Mouse (Mus musculus): ENCODE measurements around the gene Fam163a. TPM values are rescaled to one million over a fixed set of nuclear protein-coding genes. Genes with fewer than 3 reads are reported as not detected.
"Not testable (repeated sequence)": the region's sequence is repeated elsewhere in the genome, so short reads cannot be mapped to it uniquely, and the experiment has no call there.

Fam163a gene
- polyA plus RNA-seq, 1 experiment from 2014 or later, result 5.4 TPM

DNA sequence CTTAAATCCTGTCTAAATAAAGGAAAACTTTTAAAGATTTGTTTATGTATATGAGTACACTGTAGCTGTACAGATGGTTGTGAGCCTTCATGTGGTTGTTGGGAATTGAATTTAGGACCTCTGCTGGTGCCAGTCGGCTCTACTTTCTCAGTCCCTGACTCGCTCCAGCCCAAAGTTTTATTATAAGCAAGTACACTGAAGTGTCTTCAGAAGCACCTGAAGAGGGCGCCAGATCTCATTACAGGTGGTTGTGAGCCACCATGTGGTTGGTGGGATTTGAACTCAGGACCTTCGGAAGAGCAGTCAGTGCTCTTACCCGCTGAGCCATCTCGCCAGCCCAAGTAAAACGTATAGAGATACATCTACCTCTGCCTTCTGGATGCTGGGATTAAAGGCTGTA, 164.8 kb downstream of the Fam163a start:
- H3K4me1 ChIP-seq (replicated peaks; ENCODE audit: control insufficient read depth, insufficient read depth, low read length); H3K9me3 ChIP-seq (ENCODE audit: control insufficient read depth, low read length); H3K4me2 ChIP-seq (replicated peaks; ENCODE audit: low read depth, low read length); H3K4me3 ChIP-seq (ENCODE audit: low read depth, low read length); ATAC-seq (ENCODE audit: low FRiP score); H3K27ac ChIP-seq (ENCODE audit: low read depth, low read length); H3K27me3 ChIP-seq (ENCODE audit: control insufficient read depth, insufficient read depth, low read length); H3K36me3 ChIP-seq (ENCODE audit: control insufficient read depth, insufficient read depth, low read length); H3K9ac ChIP-seq (ENCODE audit: low read depth, low read length): not testable (repeated sequence)
- 69% methylated on average over 7 of the region's 7 CpGs for WGBS
- peak; percentile 17 for DNase-seq (ENCODE audit: low spot score)

DNA sequence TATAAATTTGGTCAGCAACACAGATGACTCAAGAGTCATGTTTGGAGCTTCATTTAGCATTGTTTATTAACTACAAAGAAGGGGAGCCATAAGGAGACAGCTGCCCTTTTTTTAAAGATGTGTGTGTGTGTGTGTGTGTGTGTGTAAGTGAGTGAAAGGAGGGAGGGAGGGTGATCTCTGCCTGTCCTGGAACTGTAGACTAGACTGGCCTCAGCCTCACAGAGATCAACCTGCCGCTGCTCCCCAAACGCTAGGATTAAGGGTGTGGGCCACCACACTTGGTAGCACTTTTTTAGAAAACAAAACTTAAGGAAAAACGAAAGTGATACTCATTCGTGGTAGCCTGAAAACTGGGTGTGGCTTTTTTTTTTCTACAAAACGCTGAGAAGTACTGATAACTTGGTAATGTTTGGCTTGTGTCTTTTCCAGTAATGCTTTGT, 167.7 kb downstream of the Fam163a start:
- Histone ChIP-seq H3K9me3 (ENCODE audit: control insufficient read depth, low read length) (no peaks in the 10 kb centered on the region), H3K9ac (ENCODE audit: low read depth, low read length) (no peak overlapping the region), H3K4me1 (replicated peaks; ENCODE audit: control insufficient read depth, insufficient read depth, low read length) (0 out of 2 replicates have a peak, but pooled peaks cover 2% of the 10 kb centered on the region), H3K36me3 (ENCODE audit: control insufficient read depth, insufficient read depth, low read length) (peaks cover 2% of the 10 kb centered on the region; the same call in 1 of the 2 replicates), H3K27me3 (ENCODE audit: control insufficient read depth, insufficient read depth, low read length) (no peaks in the 10 kb centered on the region), H3K4me3 (ENCODE audit: low read depth, low read length) (no peak overlapping the region), H3K4me2 (replicated peaks; ENCODE audit: low read depth, low read length) (no peak overlapping the region), H3K27ac (ENCODE audit: low read depth, low read length) (no peak overlapping the region)
- WGBS, result 69% methylated on average over 5 of the region's 5 CpGs
- DNase-seq (ENCODE audit: low spot score) (no peak), ATAC-seq (ENCODE audit: low FRiP score) (no peak)

DNA sequence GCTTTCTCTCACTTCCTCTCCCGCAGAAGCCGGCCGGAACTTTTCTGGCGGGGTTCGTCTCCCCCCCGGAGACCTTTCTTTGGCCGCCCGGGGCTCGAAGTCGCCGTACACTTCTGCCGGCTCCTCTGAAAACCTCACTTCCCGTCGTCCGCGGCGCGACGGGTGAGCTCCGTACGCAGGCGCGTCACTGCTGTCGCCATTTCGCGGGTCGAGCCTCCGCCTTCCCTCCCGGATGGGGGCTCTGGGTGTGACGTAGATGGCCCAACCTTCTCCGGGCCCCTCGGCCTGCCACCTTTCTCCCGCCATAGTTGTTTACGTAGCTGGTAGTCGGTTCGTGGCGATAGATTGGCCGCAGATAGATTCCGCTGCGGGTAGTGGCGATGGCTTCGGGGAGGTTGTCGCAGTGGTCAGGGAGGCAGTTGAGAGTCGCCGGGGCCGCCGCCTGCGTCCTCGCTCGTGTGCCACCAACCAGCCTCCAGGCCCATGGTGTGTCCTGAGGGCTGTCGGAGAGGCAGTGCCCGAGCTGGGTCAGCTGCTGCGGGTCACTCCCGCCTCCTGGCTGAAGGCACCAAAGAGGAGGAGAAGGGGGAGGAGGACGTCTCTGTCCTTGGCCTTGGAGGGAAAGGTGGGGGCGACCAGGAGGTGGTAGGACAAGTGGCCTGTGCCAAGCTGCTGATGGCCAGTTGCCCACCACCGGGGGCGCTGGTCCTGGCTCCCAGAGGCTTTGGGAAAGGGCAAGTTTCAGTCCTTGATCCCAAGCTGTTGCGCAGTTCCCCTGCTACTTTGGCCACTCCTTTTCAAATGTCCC, 168.7 kb downstream of the Fam163a start, which contains the start of gene Tor1aip1:
TSS of gene Tor1aip1 (minus strand) at position 551 of the 808 bp plus-strand sequence.
- Histone ChIP-seq H3K27ac (ENCODE audit: low read depth, low read length) (peak within 1 kb of the TSS; percentile 98), H3K27me3 (ENCODE audit: control insufficient read depth, insufficient read depth, low read length) (no peaks in the 10 kb centered on the region), H3K36me3 (ENCODE audit: control insufficient read depth, insufficient read depth, low read length) (peaks cover 2% of the 10 kb centered on the region; the same call in 1 of the 2 replicates), H3K9me3 (ENCODE audit: control insufficient read depth, low read length) (no peaks in the 10 kb centered on the region), H3K4me2 (replicated peaks; ENCODE audit: low read depth, low read length) (peak within 1 kb of the TSS; percentile 59), H3K4me1 (replicated peaks; ENCODE audit: control insufficient read depth, insufficient read depth, low read length) (no peaks in the 10 kb centered on the region), H3K9ac (ENCODE audit: low read depth, low read length) (peak within 1 kb of the TSS; percentile 94), H3K4me3 (ENCODE audit: low read depth, low read length) (peak within 1 kb of the TSS; percentile 72)
- WGBS, result under 1% methylated on average over 56 of the region's 59 CpGs
- ATAC-seq (ENCODE audit: low FRiP score) (peak; percentile 95), DNase-seq (ENCODE audit: low spot score) (peak; percentile 96)

DNA sequence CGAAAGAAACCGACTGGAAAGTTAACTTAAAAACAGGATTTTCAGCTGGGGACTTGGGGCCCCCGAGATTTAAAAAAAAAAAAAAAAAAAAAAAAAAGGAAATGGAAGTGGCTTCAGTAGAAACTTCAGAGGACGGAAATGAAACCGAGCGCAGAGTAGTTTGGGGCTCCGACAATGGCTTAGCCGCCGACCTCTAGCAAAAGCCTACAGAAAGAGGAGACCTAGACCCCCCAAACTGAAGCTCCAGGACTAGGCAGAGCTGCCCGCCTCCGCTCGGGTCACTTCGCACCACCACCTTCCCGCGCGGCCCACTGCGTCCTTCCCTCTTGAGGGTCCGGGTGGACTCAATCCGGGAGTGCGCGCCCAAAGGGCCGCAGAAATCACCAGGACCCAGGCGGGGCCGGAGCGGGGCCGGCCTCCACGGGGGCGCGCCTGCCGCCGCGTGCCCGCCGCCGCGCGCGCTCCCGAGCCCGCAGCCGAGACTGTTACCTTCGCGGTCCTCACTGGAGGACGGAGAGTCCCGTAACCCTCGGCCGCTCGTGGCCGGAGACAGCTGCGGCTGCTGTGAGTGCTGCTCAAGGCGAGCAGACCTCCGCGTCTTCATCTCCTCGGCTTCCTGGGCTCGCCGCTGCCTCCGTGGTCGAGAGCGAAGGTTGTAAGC, 169.4 kb downstream of the Fam163a start, which contains the start of gene Tor1aip2:
TSS of gene Tor1aip2 (plus strand) at position 135 of the 661 bp plus-strand sequence.
- under 1% methylated on average over 59 of the region's 59 CpGs for WGBS
- H3K27ac ChIP-seq (ENCODE audit: low read depth, low read length), result peak within 1 kb of the TSS; percentile 98
- H3K4me2 ChIP-seq (replicated peaks; ENCODE audit: low read depth, low read length), result peak within 1 kb of the TSS; percentile 59
- no peaks in the 10 kb centered on the region for H3K27me3 ChIP-seq (ENCODE audit: control insufficient read depth, insufficient read depth, low read length)
- ATAC-seq (ENCODE audit: low FRiP score) (peak; percentile 86), DNase-seq (ENCODE audit: low spot score) (peak; percentile 89)
- H3K4me1 ChIP-seq (replicated peaks; ENCODE audit: control insufficient read depth, insufficient read depth, low read length), result no peaks in the 10 kb centered on the region
- peak within 1 kb of the TSS; percentile 72 for H3K4me3 ChIP-seq (ENCODE audit: low read depth, low read length)
- peak within 1 kb of the TSS; percentile 94 for H3K9ac ChIP-seq (ENCODE audit: low read depth, low read length)
- H3K36me3 ChIP-seq (ENCODE audit: control insufficient read depth, insufficient read depth, low read length), result peaks cover 4% of the 10 kb centered on the region; the same call in 1 of the 2 replicates
- H3K9me3 ChIP-seq (ENCODE audit: control insufficient read depth, low read length), result no peaks in the 10 kb centered on the region

DNA sequence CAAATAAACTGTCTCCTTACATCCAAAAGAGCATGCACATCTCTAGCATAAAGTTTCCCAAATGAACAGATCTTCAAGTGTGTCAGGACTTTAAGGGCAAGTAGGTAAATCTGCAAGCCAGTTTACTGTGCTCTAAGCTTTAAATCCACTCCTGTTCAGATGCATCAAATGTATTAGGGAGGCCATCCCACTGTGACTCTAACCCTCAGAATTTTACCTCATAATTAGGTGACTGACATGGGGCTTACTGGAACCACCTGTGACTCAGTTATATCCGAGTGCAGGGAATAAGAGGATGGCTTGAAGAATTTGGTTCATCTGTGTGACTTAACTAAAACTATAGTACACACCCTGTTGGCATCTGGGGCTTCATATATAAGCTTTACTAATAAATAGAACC, 170.2 kb downstream of the Fam163a start:
- Histone ChIP-seq H3K4me1 (replicated peaks; ENCODE audit: control insufficient read depth, insufficient read depth, low read length) (no peaks in the 10 kb centered on the region), H3K27ac (ENCODE audit: low read depth, low read length) (no peak overlapping the region), H3K9ac (ENCODE audit: low read depth, low read length) (peak overlapping the region; percentile 94), H3K36me3 (ENCODE audit: control insufficient read depth, insufficient read depth, low read length) (peaks cover 4% of the 10 kb centered on the region; the same call in 1 of the 2 replicates), H3K9me3 (ENCODE audit: control insufficient read depth, low read length) (no peaks in the 10 kb centered on the region), H3K4me2 (replicated peaks; ENCODE audit: low read depth, low read length) (peak overlapping the region; percentile 59), H3K27me3 (ENCODE audit: control insufficient read depth, insufficient read depth, low read length) (no peaks in the 10 kb centered on the region), H3K4me3 (ENCODE audit: low read depth, low read length) (peak overlapping the region; percentile 72)
- DNase-seq (ENCODE audit: low spot score) (no peak), ATAC-seq (ENCODE audit: low FRiP score) (no peak)
- WGBS, result 71% methylated on average over 1 of the region's 1 CpGs

DNA sequence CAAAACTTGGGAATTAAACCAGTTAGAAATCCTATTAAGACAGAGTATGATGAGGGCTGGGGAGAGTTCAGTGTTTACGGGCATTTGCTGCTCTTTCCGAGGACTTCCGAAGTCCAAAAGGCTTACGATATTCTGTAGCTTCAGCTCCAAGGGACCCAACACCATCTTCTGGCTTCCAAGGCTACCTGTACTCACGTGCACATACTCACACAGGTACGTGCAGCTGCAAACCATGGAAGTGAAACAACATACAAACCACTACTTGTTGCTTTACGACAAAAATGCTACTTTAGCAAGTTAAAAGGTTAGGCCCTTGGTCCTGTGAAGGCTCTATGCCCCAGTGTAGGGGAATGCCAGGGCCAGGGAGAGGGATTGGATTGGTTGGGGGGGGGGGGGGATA, 170.9 kb downstream of the Fam163a start:
- no peak overlapping the region for H3K4me3 ChIP-seq (ENCODE audit: low read depth, low read length)
- H3K36me3 ChIP-seq (ENCODE audit: control insufficient read depth, insufficient read depth, low read length), result peaks cover 4% of the 10 kb centered on the region; the same call in 1 of the 2 replicates
- H3K9me3 ChIP-seq (ENCODE audit: control insufficient read depth, low read length), result no peaks in the 10 kb centered on the region
- H3K9ac ChIP-seq (ENCODE audit: low read depth, low read length), result no peak overlapping the region
- ATAC-seq (ENCODE audit: low FRiP score) (no peak), DNase-seq (ENCODE audit: low spot score) (no peak)
- no peak overlapping the region for H3K27ac ChIP-seq (ENCODE audit: low read depth, low read length)
- no peaks in the 10 kb centered on the region for H3K27me3 ChIP-seq (ENCODE audit: control insufficient read depth, insufficient read depth, low read length)
- H3K4me2 ChIP-seq (replicated peaks; ENCODE audit: low read depth, low read length), result no peak overlapping the region
- WGBS, result 96% methylated on average over 7 of the region's 7 CpGs
- no peaks in the 10 kb centered on the region for H3K4me1 ChIP-seq (replicated peaks; ENCODE audit: control insufficient read depth, insufficient read depth, low read length)

DNA sequence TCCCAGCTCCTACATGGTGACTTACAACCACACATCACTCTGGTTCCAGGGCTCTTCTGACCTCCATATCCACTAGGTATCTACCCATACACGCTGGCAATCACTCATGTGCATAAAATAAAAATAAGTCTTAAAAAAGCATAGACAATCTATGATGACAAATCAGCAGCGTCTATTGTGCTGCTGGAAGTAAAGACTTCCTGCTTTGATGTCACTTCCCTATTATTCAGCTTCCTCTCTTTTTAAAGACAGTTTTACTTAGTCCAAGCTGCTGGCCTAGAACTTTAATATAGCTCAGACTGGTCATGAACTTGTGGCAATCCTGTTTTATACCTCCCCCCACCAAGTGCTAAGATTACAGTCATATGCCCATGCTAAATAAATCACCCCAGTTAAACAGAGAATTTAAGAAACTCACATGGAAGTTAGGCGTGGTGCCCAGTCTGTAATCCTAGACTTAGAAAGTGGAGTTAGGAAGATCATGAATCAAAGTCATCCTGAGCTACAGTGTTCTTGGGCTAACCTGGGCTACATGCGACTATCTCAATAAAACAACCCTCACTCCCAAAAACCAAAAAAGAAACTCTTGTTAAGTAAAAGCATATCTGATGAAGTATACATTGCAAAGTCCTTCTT, 176.4 kb downstream of the Fam163a start:
- Histone ChIP-seq H3K4me3 (ENCODE audit: low read depth, low read length) (no peak overlapping the region), H3K9me3 (ENCODE audit: control insufficient read depth, low read length) (no peaks in the 10 kb centered on the region), H3K4me2 (replicated peaks; ENCODE audit: low read depth, low read length) (no peak overlapping the region), H3K27me3 (ENCODE audit: control insufficient read depth, insufficient read depth, low read length) (no peaks in the 10 kb centered on the region), H3K36me3 (ENCODE audit: control insufficient read depth, insufficient read depth, low read length) (peaks cover 2% of the 10 kb centered on the region; the same call in 1 of the 2 replicates), H3K9ac (ENCODE audit: low read depth, low read length) (no peak overlapping the region), H3K4me1 (replicated peaks; ENCODE audit: control insufficient read depth, insufficient read depth, low read length) (no peaks in the 10 kb centered on the region), H3K27ac (ENCODE audit: low read depth, low read length) (no peak overlapping the region)
- DNase-seq (ENCODE audit: low spot score) (no peak), ATAC-seq (ENCODE audit: low FRiP score) (no peak)
- 90% methylated on average over 4 of the region's 4 CpGs for WGBS

DNA sequence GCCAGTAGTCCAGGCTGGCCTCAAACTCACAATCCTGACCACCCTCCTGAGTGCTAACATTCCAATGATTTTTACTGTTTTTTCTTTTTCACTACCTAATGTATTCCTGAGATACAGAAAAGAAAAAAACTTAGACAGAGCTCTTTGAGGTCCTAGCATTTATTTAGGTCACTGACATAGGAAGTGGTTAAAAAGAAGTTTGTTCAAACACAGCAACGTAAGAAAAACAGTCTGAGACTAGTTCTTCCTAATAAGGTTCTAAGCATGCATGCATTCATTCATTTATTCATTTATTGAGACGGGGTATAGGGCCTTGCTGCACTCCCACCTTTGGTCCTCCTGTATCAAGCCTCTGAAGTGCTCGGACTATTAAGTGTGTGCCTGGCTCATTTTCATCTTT, 177.0 kb downstream of the Fam163a start:
- H3K36me3 ChIP-seq (ENCODE audit: control insufficient read depth, insufficient read depth, low read length), result peaks cover 2% of the 10 kb centered on the region; the same call in 1 of the 2 replicates
- no peak overlapping the region for H3K4me3 ChIP-seq (ENCODE audit: low read depth, low read length)
- WGBS, result 90% methylated on average over 3 of the region's 3 CpGs
- no peaks in the 10 kb centered on the region for H3K27me3 ChIP-seq (ENCODE audit: control insufficient read depth, insufficient read depth, low read length)
- no peaks in the 10 kb centered on the region for H3K4me1 ChIP-seq (replicated peaks; ENCODE audit: control insufficient read depth, insufficient read depth, low read length)
- no peak for ATAC-seq (ENCODE audit: low FRiP score)
- DNase-seq (ENCODE audit: low spot score), result no peak
- no peaks in the 10 kb centered on the region for H3K9me3 ChIP-seq (ENCODE audit: control insufficient read depth, low read length)
- H3K4me2 ChIP-seq (replicated peaks; ENCODE audit: low read depth, low read length), result no peak overlapping the region
- no peak overlapping the region for H3K27ac ChIP-seq (ENCODE audit: low read depth, low read length)
- H3K9ac ChIP-seq (ENCODE audit: low read depth, low read length), result no peak overlapping the region
